Mouse (Mus musculus) bone marrow, adult 2 months (tissue): ENCODE measurements around the gene March8.
A peak's percentile ranks its signal among the peaks of the same experiment; 100 is the strongest.

Experiments used
- CTCF ChIP-seq: fragments of 200-500 bp; IDR thresholded peaks from 2 replicates; pipeline ENCODE4 v1.5.1; 2011; ENCODE audit warnings: low read length, control low read depth; ENCODE audit not compliant: control insufficient read depth, insufficient read depth
- POLR2A ChIP-seq: fragments of 200-500 bp; IDR thresholded peaks from 2 replicates; pipeline ENCODE4 v1.6.1; 2011; ENCODE audit warnings: low read depth, mild to moderate bottlenecking, control low read depth, low read length, borderline replicate concordance; ENCODE audit not compliant: control insufficient read depth

GRCm38 (mm10) chr6:116423664-116424063 lies 85.8 kb downstream of the March8 start:
- TF ChIP-seq POLR2A = no peak
- peak; percentile 35; the same call in 1 of the 2 replicates for TF ChIP-seq CTCF
